Mouse (Mus musculus) G1E (cell line): ENCODE results near the gene Castor2.

Experiments used
- CTCF ChIP-seq: IDR thresholded peaks from 2 replicates; pipeline ENCODE4 v1.5.1; 2012; ENCODE audit warnings: low read depth, low read length, inconsistent platforms, mixed read lengths
- GATA2 ChIP-seq: IDR thresholded peaks from 2 replicates; pipeline ENCODE4 v1.6.1; 2012; ENCODE audit warnings: low read depth, low read length, inconsistent platforms, borderline replicate concordance
- POLR2AphosphoS5 ChIP-seq: IDR thresholded peaks from 2 replicates; pipeline ENCODE4 v1.6.1; 2012; ENCODE audit warnings: low read depth, low read length, inconsistent platforms; ENCODE audit not compliant: insufficient replicate concordance

DNA sequence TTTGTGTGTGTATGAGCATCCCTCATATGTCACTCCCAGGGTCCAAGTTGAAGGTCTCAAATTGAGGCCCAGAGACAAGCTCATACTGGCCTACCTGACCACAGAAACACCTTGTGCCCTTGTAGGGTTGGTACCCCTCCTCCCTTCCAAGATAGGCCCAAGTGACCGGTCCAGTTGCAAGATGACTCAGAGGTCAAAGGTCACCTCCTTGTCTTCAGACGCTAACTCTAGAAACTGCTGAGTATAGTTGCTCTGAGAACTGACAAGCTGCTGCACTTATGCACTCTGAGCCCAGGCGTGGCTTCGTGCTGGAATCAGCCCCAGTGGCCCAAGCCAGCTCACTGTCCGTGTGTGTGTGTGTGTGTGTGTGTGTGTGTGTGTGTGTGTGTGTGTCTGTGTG lies 2.4 kb downstream of the Castor2 start:
- TF ChIP-seq CTCF (no peak), GATA2 (no peak), POLR2AphosphoS5 (no peak)
